Mouse (Mus musculus) testis, adult 2 months (tissue): ENCODE results near the gene Khnyn.

ENCODE experiments used
- CTCF ChIP-seq: fragments of 200-500 bp; IDR thresholded peaks from 2 replicates; pipeline ENCODE4 v1.5.1; 2012; ENCODE audit warnings: low read depth, mild to moderate bottlenecking, inconsistent platforms, low read length, moderate library complexity; ENCODE audit not compliant: control insufficient read depth, insufficient read depth, insufficient replicate concordance
- POLR2A ChIP-seq: fragments of 200-500 bp; IDR thresholded peaks from 2 replicates; pipeline ENCODE4 v1.6.1; 2012; ENCODE audit warnings: low read depth, mild to moderate bottlenecking, inconsistent platforms, low read length, moderate library complexity; ENCODE audit not compliant: control insufficient read depth

- TF ChIP-seq CTCF (no peak; the same call in 1 of the 2 replicates), POLR2A (no peak)
Measured at GRCm38 (mm10) chr14:55866962-55867361, 17.8 kb upstream of the Khnyn start.
